Mouse (Mus musculus) liver, embryonic 11.5 days (tissue): ENCODE measurements around the gene Slamf6. TPM values are rescaled to one million over a fixed set of nuclear protein-coding genes. Genes with fewer than 3 reads are reported as not detected.

ENCODE experiments used
- ATAC-seq: fragments of 200-750 bp; cut with Nextera tagmentation; replicated peaks from 2 replicates; pipeline ENCODE4 v1.8.0; 2017; ENCODE audit warnings: moderate number of reproducible peaks, mild to moderate bottlenecking, moderate TSS enrichment, moderate library complexity; ENCODE audit not compliant: low FRiP score
- DNase-seq: peaks from one replicate; pipeline ENCODE4 v3.0.0-alpha.2; 2017; ENCODE audit warnings: low spot score
- H3K27ac ChIP-seq: fragments of 300-500 bp; sonication (generic); 2 replicates; pipeline ENCODE4 v1.5.1; 2014; ENCODE audit warnings: mild to moderate bottlenecking, low read depth, low read length, control low read depth
- H3K27me3 ChIP-seq: fragments of 300-500 bp; sonication (generic); replicated peaks from 2 replicates; pipeline ENCODE4 v1.6.1; 2014; ENCODE audit warnings: low read length, mixed read lengths; ENCODE audit not compliant: control insufficient read depth, insufficient read depth
- H3K36me3 ChIP-seq: fragments of 300-500 bp; sonication (generic); 2 replicates; pipeline ENCODE4 v1.6.1; 2014; ENCODE audit warnings: mild to moderate bottlenecking, low read length, moderate library complexity, mixed read lengths; ENCODE audit not compliant: control insufficient read depth, insufficient read depth
- H3K4me1 ChIP-seq: fragments of 300-500 bp; sonication (generic); replicated peaks from 2 replicates; pipeline ENCODE4 v1.6.1; 2014; ENCODE audit warnings: low read length, mixed read lengths; ENCODE audit not compliant: control insufficient read depth, insufficient read depth
- H3K4me2 ChIP-seq: fragments of 300-500 bp; sonication (generic); 2 replicates; pipeline ENCODE4 v1.6.1; 2014; ENCODE audit warnings: mild to moderate bottlenecking, control low read depth, moderate library complexity
- H3K4me3 ChIP-seq: fragments of 300-500 bp; sonication (generic); 2 replicates; pipeline ENCODE4 v1.5.1; 2014; ENCODE audit warnings: low read depth, low read length, control low read depth
- H3K9ac ChIP-seq: fragments of 300-500 bp; sonication (generic); 2 replicates; pipeline ENCODE4 v1.6.1; 2014; ENCODE audit warnings: low read depth, low read length, control low read depth
- H3K9me3 ChIP-seq: fragments of 300-500 bp; sonication (generic); 2 replicates; pipeline ENCODE4 v1.6.1; 2016; ENCODE audit warnings: low read length, inconsistent platforms, mixed read lengths; ENCODE audit not compliant: control insufficient read depth
- WGBS: fragments of 180-500 bp; shearing (Covaris S2); extraction: QIAGEN DNeasy Blood & Tissue Kit; methylation state at CpG from one replicate; pipeline ENCODE4 v1.1.7; 2014; 5-methylcytosine and 5-hydroxymethylcytosine counted together
- polyA plus RNA-seq: library from polyadenylated mRNA; unstranded; fragments of >200 nt; fragmentation: Nextera tagmentation; extraction: Ambion mirVana; gene quantifications from 2 replicates; pipeline ENCODE4 v1.2.1, GENCODE M21; 2014

Gene Slamf6
- polyA plus RNA-seq, 1 experiment from 2014 or later = not detected

DNA sequence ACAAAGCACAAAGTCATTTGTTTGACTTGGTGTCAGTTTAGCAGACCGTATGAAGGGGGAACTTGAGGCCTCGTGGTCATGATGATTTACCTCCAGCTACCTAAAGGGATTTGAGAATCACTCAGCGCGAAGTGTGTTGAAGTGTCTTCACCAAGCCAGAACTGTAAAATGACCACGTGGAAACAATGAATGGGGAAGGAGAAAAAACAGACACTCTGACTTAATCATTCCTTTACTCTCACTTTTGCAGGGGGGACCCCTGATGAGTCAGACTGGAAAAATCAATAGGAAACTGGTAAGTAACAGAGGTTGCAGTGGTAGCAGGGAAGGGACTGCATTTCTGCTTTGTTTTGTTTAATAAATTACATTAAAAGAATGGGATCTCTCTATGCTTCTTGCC, 64.9 kb downstream of the Slamf6 start:
- Histone ChIP-seq H3K4me3 (no peak overlapping the region), H3K36me3 (no peaks in the 10 kb centered on the region), H3K27me3 (no peaks in the 10 kb centered on the region), H3K4me2 (no peak overlapping the region), H3K4me1 (no peaks in the 10 kb centered on the region), H3K9me3 (no peaks in the 10 kb centered on the region), H3K27ac (no peak overlapping the region), H3K9ac (no peak overlapping the region)
- 65% methylated on average over 5 of the region's 5 CpGs for WGBS
- ATAC-seq = no peak
- DNase-seq = no peak

DNA sequence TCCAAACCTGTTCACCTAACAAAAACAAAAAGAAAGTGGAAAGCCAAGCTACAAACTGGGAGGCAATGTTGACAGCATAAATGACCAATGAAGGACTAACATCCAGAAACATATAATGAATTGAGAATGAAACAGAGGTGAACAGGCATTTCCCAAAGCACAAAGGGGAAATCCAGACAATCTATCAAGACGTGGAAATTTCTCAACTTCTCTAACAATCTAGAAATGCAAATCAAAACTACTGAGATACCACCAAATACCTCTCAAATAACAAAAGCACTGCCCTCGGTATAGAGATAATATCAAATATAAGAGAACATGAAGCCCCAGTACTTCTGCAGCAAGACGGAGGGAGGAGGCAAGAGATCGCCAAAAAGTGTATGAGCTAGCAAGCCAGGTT, 65.4 kb downstream of the Slamf6 start:
- Histone ChIP-seq H3K27me3 (no peaks in the 10 kb centered on the region), H3K9me3 (no peaks in the 10 kb centered on the region), H3K4me3 (no peak overlapping the region), H3K4me1 (no peaks in the 10 kb centered on the region), H3K36me3 (no peaks in the 10 kb centered on the region), H3K4me2 (no peak overlapping the region), H3K9ac (no peak overlapping the region), H3K27ac (no peak overlapping the region)
- no peak for DNase-seq
- 71% methylated on average over 4 of the region's 4 CpGs for WGBS
- ATAC-seq = no peak

DNA sequence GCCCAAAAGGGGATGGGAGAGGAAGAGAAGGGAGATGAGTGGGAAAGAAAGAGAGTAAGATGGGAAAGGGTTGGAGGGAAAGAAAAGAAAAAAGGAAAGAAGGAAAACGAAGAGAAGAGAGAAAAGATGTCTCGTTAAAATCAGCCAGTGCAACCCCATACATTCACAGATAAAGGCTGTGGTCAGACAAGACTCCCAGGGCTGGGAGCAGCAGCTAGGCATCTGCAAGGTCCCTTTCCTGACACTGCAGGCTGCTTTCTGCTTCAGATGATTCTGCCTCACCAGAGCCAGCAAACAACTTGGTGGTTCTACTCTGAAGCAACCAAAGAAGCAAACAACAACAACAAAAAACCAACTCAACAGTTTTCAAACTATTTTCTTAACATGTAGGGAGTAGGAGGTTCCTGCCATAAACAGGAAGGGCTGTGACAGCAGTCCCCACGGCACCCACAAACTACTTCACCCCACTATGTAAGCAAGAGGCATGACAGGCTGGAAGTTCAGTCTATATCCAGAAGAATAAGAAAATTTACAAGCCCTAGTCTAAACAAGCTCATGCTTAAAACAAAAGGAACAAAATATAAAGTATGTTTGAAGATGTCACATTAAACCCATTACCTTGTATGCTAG, 66.2 kb downstream of the Slamf6 start:
- Histone ChIP-seq H3K4me3 (no peak overlapping the region), H3K9ac (no peak overlapping the region), H3K27me3 (no peaks in the 10 kb centered on the region), H3K27ac (no peak overlapping the region), H3K4me1 (no peaks in the 10 kb centered on the region), H3K4me2 (no peak overlapping the region), H3K36me3 (no peaks in the 10 kb centered on the region), H3K9me3 (no peaks in the 10 kb centered on the region; the same call in 1 of the 2 replicates)
- DNase-seq (no peak), ATAC-seq (no peak)
- WGBS = 45% methylated on average over 3 of the region's 3 CpGs

DNA sequence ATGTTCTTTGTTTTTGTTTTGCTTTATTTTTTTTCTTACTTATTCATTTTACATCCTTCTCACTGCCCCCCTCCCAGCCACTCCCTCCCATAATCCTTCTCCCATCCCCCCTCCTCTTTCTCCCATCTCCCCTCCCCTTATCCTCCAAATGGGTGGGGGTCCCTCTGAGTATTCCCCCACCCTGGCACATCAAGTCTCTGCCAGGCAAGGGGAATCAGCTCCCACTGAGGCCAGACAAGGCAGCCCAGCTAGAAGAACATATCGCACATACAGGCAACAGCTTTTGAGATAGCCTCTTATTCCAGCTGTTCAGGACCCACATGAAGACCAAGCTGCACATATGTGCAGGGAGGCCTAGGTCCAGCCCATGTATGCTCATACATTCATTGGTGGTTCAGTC, 66.8 kb downstream of the Slamf6 start:
- no peaks in the 10 kb centered on the region for H3K27me3 ChIP-seq
- H3K36me3 ChIP-seq = no peaks in the 10 kb centered on the region
- no peak overlapping the region for H3K27ac ChIP-seq
- no peak overlapping the region for H3K4me3 ChIP-seq
- 95% methylated on average over 1 of the region's 1 CpGs for WGBS
- H3K4me1 ChIP-seq = no peaks in the 10 kb centered on the region
- no peak for ATAC-seq
- DNase-seq = no peak
- H3K9me3 ChIP-seq = no peaks in the 10 kb centered on the region; the same call in 1 of the 2 replicates
- H3K9ac ChIP-seq = no peak overlapping the region
- no peak overlapping the region for H3K4me2 ChIP-seq

DNA sequence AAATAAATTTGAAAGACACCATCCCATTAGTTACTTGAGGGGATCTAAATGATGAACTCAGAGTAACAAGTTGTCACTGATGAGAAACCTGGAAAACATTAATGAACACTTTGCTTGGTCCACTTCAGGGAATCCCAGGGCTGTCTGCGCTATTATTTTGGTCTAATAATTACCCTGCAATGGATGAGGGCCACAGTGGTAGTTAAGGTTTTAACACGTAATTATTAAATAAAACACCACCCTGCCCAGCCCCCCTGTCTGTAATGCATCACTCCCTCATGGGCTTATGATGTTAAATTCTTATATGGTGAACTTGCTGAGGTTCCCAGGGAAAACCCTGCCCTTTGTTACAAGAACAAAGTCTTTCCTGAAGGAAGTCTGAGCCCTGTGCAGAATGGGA, 74.6 kb downstream of the Slamf6 start:
- peaks cover 8% of the 10 kb centered on the region for H3K4me1 ChIP-seq
- H3K27ac ChIP-seq = no peak overlapping the region
- no peak overlapping the region for H3K4me3 ChIP-seq
- no peak overlapping the region for H3K9ac ChIP-seq
- H3K27me3 ChIP-seq = no peaks in the 10 kb centered on the region
- no peaks in the 10 kb centered on the region for H3K36me3 ChIP-seq
- no peak for ATAC-seq
- no peak overlapping the region for H3K4me2 ChIP-seq
- no peak for DNase-seq
- H3K9me3 ChIP-seq = no peaks in the 10 kb centered on the region; the same call in 1 of the 2 replicates
- 72% methylated on average over 2 of the region's 2 CpGs for WGBS

DNA sequence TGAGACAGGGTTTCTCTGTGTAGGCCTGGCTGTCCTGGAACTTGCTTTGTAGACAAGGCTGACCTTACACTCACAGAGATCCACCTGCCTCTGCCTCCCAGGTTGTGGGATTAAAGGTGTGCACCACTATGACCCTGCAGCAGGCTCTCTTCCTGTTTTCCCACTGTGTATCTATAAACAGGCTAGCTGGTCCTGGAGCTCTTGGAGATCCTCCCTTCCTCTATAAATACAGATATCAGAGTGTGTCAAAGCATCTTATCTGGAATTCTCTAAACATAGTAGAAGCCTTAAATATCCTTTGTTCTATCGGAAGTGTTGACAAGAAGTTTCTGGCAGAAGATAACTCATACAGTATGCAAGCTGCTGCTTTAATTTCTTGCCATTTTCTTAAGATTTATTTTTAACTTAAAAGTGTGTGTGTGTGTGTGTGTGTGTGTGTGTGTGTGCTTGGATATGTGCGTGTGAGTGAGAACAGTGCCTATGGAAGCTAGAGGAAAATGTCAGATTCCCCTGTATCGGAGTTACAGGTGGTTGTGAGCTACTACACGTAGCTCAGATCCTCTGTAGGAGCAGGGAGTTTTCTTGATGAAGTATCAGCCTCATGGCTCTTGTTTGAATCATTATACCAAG, 75.7 kb downstream of the Slamf6 start:
- H3K27me3 ChIP-seq = no peaks in the 10 kb centered on the region
- 72% methylated on average over 4 of the region's 4 CpGs for WGBS
- H3K9ac ChIP-seq = no peak overlapping the region
- H3K9me3 ChIP-seq = no peaks in the 10 kb centered on the region; the same call in 1 of the 2 replicates
- H3K4me3 ChIP-seq = no peak overlapping the region
- no peak overlapping the region for H3K27ac ChIP-seq
- peaks cover 8% of the 10 kb centered on the region for H3K4me1 ChIP-seq
- DNase-seq (no peak), ATAC-seq (no peak)
- no peak overlapping the region for H3K4me2 ChIP-seq
- no peaks in the 10 kb centered on the region for H3K36me3 ChIP-seq

DNA sequence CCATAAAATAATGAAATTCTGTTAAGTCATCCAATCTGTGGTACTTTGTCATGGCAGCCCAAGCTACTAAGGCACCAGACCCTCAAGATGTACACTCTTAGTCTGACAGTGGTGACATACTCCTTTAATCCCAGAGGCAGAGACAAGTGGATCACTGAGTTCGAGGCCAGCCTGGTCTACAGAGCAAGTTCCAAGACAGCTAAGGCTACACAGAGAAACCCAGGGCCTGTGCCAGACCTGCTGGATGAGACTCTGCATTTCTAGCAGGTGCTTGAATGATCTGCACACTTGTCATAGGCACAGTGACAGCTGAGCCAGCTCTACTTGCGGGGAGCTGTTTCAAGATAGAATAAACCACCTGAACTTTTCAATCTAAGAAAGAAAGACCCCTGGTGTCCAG, 77.2 kb downstream of the Slamf6 start:
- DNase-seq = peak; percentile 18
- no peaks in the 10 kb centered on the region for H3K27me3 ChIP-seq
- WGBS = 79% methylated on average over 2 of the region's 2 CpGs
- H3K9ac ChIP-seq = no peak overlapping the region
- no peaks in the 10 kb centered on the region for H3K36me3 ChIP-seq
- peaks cover 8% of the 10 kb centered on the region for H3K4me1 ChIP-seq
- no peak overlapping the region for H3K4me3 ChIP-seq
- H3K9me3 ChIP-seq = no peaks in the 10 kb centered on the region
- no peak overlapping the region for H3K27ac ChIP-seq
- no peak overlapping the region for H3K4me2 ChIP-seq
- no peak for ATAC-seq

DNA sequence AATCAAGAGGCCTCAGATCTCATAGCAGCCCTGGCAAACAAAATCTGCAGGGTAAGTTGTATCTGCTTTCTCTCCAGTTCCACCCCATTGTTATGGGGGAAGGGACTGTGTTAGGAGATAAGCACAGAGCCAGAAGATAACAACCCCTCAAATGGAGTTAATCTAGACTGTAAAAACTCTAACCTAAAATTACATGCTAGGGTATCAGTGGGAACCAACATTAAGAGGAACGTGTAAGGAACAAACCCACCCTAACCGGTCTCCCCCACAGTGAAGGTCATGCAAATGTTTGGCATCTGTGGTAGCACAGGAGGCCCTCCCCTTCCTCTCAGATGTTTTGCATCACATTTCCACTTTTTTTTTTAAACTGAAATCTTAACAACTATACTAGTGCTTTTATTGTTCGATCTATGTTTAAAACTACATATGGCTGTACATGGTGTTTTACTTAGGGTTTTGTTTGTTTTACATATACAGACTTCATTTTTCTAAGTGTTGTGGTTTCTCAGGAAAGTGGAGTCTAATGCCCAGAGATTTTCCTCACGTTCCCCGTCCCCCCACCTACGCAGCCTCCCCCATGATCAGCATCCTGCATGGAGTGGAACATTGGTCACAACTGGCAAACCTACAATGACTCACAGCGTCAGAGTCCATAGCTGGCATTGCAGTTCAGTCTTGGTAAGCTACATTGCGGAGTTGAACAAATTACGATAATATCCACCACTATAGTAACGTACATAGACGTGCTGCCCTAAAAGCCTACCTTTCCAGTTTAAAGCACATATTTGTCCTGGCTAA, 77.8 kb downstream of the Slamf6 start:
- H3K9ac ChIP-seq = no peak overlapping the region
- no peaks in the 10 kb centered on the region for H3K9me3 ChIP-seq
- ATAC-seq (peak; percentile 68), DNase-seq (peak; percentile 16)
- no peaks in the 10 kb centered on the region for H3K27me3 ChIP-seq
- peaks cover 8% of the 10 kb centered on the region for H3K4me1 ChIP-seq
- no peak overlapping the region for H3K4me2 ChIP-seq
- H3K36me3 ChIP-seq = no peaks in the 10 kb centered on the region
- H3K27ac ChIP-seq = no peak overlapping the region
- H3K4me3 ChIP-seq = no peak overlapping the region
- 74% methylated on average over 11 of the region's 11 CpGs for WGBS
